In genomic region chr7:107705941-107706340, GRCm38 (mm10) we compare ENCODE assay signal across 12 mouse cellular contexts. TPM values are rescaled to one million over a fixed set of nuclear protein-coding genes. Genes with fewer than 3 reads are reported as not detected.
DNase-seq lines count a peak whose midpoint lies in the region; ATAC-seq and TF ChIP-seq lines count a peak whose summit lies in the region.
"Had no signal": no experiment of that assay in that cellular context is flagged by ENCODE, and none has a peak within 500 bp of the region (broad histone marks: within the 10 kb centered on the region; RNA-seq: fewer than 3 reads in every experiment).

No protein-coding gene starts in this region.

- no peak overlapping the region for H3K4me3 ChIP-seq in heart, embryonic 11.5 days (ENCODE audit: low read depth, low read length)
- H3K4me3 ChIP-seq in midbrain, postnatal 0 days (ENCODE audit: low read depth, low read length): no peak overlapping the region
- H3K4me3 ChIP-seq in midbrain, embryonic 15.5 days: no peak overlapping the region
- H3K4me3 ChIP-seq in left cerebral cortex, adult 2 months: no peak overlapping the region
- H3K4me3 ChIP-seq: hindbrain, embryonic 10.5 days; lung, embryonic 15.5 days; neural tube, embryonic 12.5 days had no signal

- intact Hi-C loops in gastrocnemius, postnatal 14 days (cut with DNase I; ENCODE audit: low total_unique reads): loop anchor here (5.0 kb wide), 1 partner anchor 44 kb away; no protein-coding TSS in a partner anchor
- intact Hi-C loops in left cerebral cortex, adult 2 months (cut with DNase I): no loop called here

- H3K36me3 ChIP-seq in heart, embryonic 11.5 days (ENCODE audit: control insufficient read depth, insufficient read depth, low read length): no peaks in the 10 kb centered on the region
- no peaks in the 10 kb centered on the region for H3K36me3 ChIP-seq in midbrain, postnatal 0 days (ENCODE audit: insufficient read depth, low read length)
- no peaks in the 10 kb centered on the region for H3K36me3 ChIP-seq in midbrain, embryonic 15.5 days (replicated peaks)
- H3K36me3 ChIP-seq: hindbrain, embryonic 10.5 days; lung, embryonic 15.5 days; neural tube, embryonic 12.5 days had no signal

- peak; percentile 56 to 62 for DNase-seq in heart, adult 18-20 months
- DNase-seq in midbrain, postnatal 0 days (ENCODE audit: low spot score): peak; percentile 5
- peak; percentile 15 for DNase-seq in gastrocnemius, postnatal 14 days
- DNase-seq in lung, postnatal 10 days: peak; percentile 64
- no peak for DNase-seq in layer of hippocampus, postnatal 25 days (ENCODE audit: extremely low spot score in 1 of 2, low spot score in 1 of 2)
- DNase-seq in left cerebral cortex, adult 2 months (ENCODE audit: extremely low spot score in 1 of 2, low spot score in 2 of 2): no peak

- H3K27ac ChIP-seq in heart, embryonic 11.5 days (ENCODE audit: low read depth, low read length): no peak overlapping the region
- no peak overlapping the region for H3K27ac ChIP-seq in midbrain, postnatal 0 days (ENCODE audit: low read depth, low read length)
- H3K27ac ChIP-seq in midbrain, embryonic 15.5 days: no peak overlapping the region
- no peak overlapping the region for H3K27ac ChIP-seq in left cerebral cortex, adult 2 months
- H3K27ac ChIP-seq: hindbrain, embryonic 10.5 days; lung, embryonic 15.5 days; neural tube, embryonic 12.5 days had no signal

- H3K9me3 ChIP-seq in heart, embryonic 11.5 days (replicated peaks; ENCODE audit: control insufficient read depth, low read length): no peaks in the 10 kb centered on the region
- no peaks in the 10 kb centered on the region for H3K9me3 ChIP-seq in midbrain, postnatal 0 days (ENCODE audit: low read length)
- no peaks in the 10 kb centered on the region for H3K9me3 ChIP-seq in midbrain, embryonic 15.5 days
- H3K9me3 ChIP-seq: hindbrain, embryonic 10.5 days; lung, embryonic 15.5 days; neural tube, embryonic 12.5 days had no signal

- H3K27me3 ChIP-seq in heart, embryonic 11.5 days (ENCODE audit: control insufficient read depth, insufficient read depth, low read length): no peaks in the 10 kb centered on the region
- H3K27me3 ChIP-seq in midbrain, postnatal 0 days (ENCODE audit: insufficient read depth, low read length): no peaks in the 10 kb centered on the region
- no peaks in the 10 kb centered on the region for H3K27me3 ChIP-seq in midbrain, embryonic 15.5 days (replicated peaks)
- H3K27me3 ChIP-seq: CH12.LX; lung, embryonic 15.5 days had no signal

- TF ChIP-seq CTCF in midbrain, postnatal 0 days (IDR thresholded peaks at IDR 0.05): no peak
- no peak for TF ChIP-seq CTCF in left cerebral cortex, adult 2 months (IDR thresholded peaks at IDR 0.05)

- H3K9ac ChIP-seq in heart, embryonic 11.5 days (ENCODE audit: low read depth, low read length): no peak overlapping the region
- no peak overlapping the region for H3K9ac ChIP-seq in midbrain, postnatal 0 days (replicated peaks; ENCODE audit: low read length, poor library complexity, severe bottlenecking)
- no peak overlapping the region for H3K9ac ChIP-seq in midbrain, embryonic 15.5 days
- H3K9ac ChIP-seq: lung, embryonic 15.5 days; neural tube, embryonic 12.5 days had no signal

- 73% methylated on average over 5 of the region's 5 CpGs for WGBS in heart, embryonic 11.5 days (ENCODE audit: insufficient replicate concordance)
- WGBS in midbrain, postnatal 0 days: 54% methylated on average over 5 of the region's 5 CpGs
- WGBS in midbrain, embryonic 15.5 days: 64% methylated on average over 5 of the region's 5 CpGs

- no peak overlapping the region for H3K4me2 ChIP-seq in heart, embryonic 11.5 days
- H3K4me2 ChIP-seq in midbrain, postnatal 0 days (ENCODE audit: low read depth, low read length, poor library complexity, severe bottlenecking): no peak overlapping the region
- no peak overlapping the region for H3K4me2 ChIP-seq in midbrain, embryonic 15.5 days
- H3K4me2 ChIP-seq: lung, embryonic 15.5 days; neural tube, embryonic 12.5 days had no signal

- H3K4me1 ChIP-seq in heart, embryonic 11.5 days (ENCODE audit: control insufficient read depth, insufficient read depth, low read length): peaks cover 13% of the 10 kb centered on the region
- peaks cover 2% of the 10 kb centered on the region; the same call in 1 of the 2 replicates for H3K4me1 ChIP-seq in midbrain, postnatal 0 days (ENCODE audit: insufficient read depth, low read length)
- H3K4me1 ChIP-seq in midbrain, embryonic 15.5 days: 0 out of 2 replicates have a peak, but pooled peaks cover 8% of the 10 kb centered on the region

- ATAC-seq in heart, embryonic 11.5 days (replicated peaks; ENCODE audit: insufficient number of reproducible peaks, low FRiP score, low TSS enrichment): no peak
- no peak for ATAC-seq in midbrain, postnatal 0 days (ENCODE audit: low FRiP score)
- no peak for ATAC-seq in midbrain, embryonic 15.5 days (replicated peaks)

RNA-seq across cellular contexts. Expression of gene Cyb5r2, which starts 51.9 kb away (rescaled TPM):
- not detected for total RNA-seq in heart, adult 18-20 months (2021)
- polyA plus RNA-seq in heart, embryonic 11.5 days (2014; fragmentation: Nextera tagmentation; extraction: Ambion mirVana): 0.76 and 1.2 TPM in 2 replicates
- not detected in 2 replicates for total RNA-seq in midbrain, postnatal 0 days (2014; rRNA removed)
- 0.47 and 0.60 TPM in 2 replicates for polyA plus RNA-seq in midbrain, postnatal 0 days (2015; fragmentation: Nextera tagmentation; extraction: Ambion mirVana)
- 0.19 TPM in 2 replicates for polyA plus RNA-seq in midbrain, embryonic 15.5 days (2015; fragmentation: Nextera tagmentation; extraction: Ambion mirVana)
- under 1 TPM in 1 of 2 experiments, not detected in 1; 0.35 TPM for total RNA-seq in gastrocnemius, postnatal 14 days (2021)
- not detected for total RNA-seq in layer of hippocampus, postnatal 25 days (2021)
- total RNA-seq in left cerebral cortex, adult 2 months (2021): not detected

Comparison
In these comparisons a context has a peak if more than half of its experiments do, and no peak if none do; other contexts are left out.
1. DNase-seq: peak in heart, adult 18-20 months (2 of 2), midbrain, postnatal 0 days (single experiment), gastrocnemius, postnatal 14 days (single experiment) and lung, postnatal 10 days (single experiment); none in layer of hippocampus, postnatal 25 days (0 of 2) and left cerebral cortex, adult 2 months (0 of 2).